Mouse (Mus musculus): ENCODE results near the gene Ctsl. TPM values are rescaled to one million over a fixed set of nuclear protein-coding genes. Genes with fewer than 3 reads are reported as not detected.

Ctsl gene
- polyA plus RNA-seq, 1 experiment from 2014 or later: 169 TPM

DNA sequence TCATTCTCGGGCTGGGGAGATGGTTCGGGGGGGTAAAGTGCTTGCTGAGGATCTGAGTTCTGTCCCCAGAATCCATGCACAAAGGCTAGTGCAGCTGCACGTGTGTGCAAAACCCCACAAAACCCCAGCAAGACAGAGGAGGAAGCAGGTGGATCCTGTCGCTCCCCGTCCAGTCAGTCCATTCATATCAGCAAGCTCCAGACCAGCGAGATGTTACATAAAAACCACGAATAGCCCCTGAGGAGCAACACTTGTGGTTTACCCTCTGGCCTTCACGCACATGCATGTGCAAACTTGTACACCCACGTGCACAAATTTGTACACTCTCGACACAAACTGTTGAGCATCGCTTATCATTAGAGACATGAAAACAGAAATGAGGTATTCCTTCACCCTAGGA is 60.8 kb downstream of the Ctsl start:
- H3K4me3 ChIP-seq: no peak overlapping the region
- peaks cover 11% of the 10 kb centered on the region for H3K4me1 ChIP-seq (replicated peaks)
- H3K36me3 ChIP-seq: peaks cover 11% of the 10 kb centered on the region; the same call in 1 of the 2 replicates
- ATAC-seq (ENCODE audit: low read depth): no peak
- WGBS: 79% methylated on average over 11 of the region's 11 CpGs
- H3K27ac ChIP-seq (replicated peaks): no peak overlapping the region
- H3K9me3 ChIP-seq: no peaks in the 10 kb centered on the region
- no peak overlapping the region for H3K9ac ChIP-seq
- H3K4me2 ChIP-seq: no peak overlapping the region
- no peaks in the 10 kb centered on the region for H3K27me3 ChIP-seq

Other genes with a start within 250 kb of the Ctsl start
- 2.5 and 2.6 TPM in 2 replicates for gene Slc35d2, start 241.5 kb downstream of the Ctsl start, polyA plus RNA-seq (2015; fragmentation: Nextera tagmentation; extraction: Ambion mirVana)
- 4.6 and 6.0 TPM in 2 replicates for gene Zfp367, start 217.7 kb downstream of the Ctsl start, polyA plus RNA-seq (2015; fragmentation: Nextera tagmentation; extraction: Ambion mirVana)
- gene Habp4, start 209.1 kb downstream of the Ctsl start, polyA plus RNA-seq (2015; fragmentation: Nextera tagmentation; extraction: Ambion mirVana): 35.0 and 37.3 TPM in 2 replicates
- gene Cdc14b, start 95.6 kb downstream of the Ctsl start, polyA plus RNA-seq (2015; fragmentation: Nextera tagmentation; extraction: Ambion mirVana): 3.4 and 4.6 TPM in 2 replicates
- 17.8 and 20.9 TPM in 2 replicates for gene Aaed1, start 58.2 kb downstream of the Ctsl start, polyA plus RNA-seq (2015; fragmentation: Nextera tagmentation; extraction: Ambion mirVana)
- 16.9 and 20.7 TPM in 2 replicates for gene Cdk20, start 61.4 kb upstream of the Ctsl start, polyA plus RNA-seq (2015; fragmentation: Nextera tagmentation; extraction: Ambion mirVana)
- gene Fam240b, start 126.9 kb upstream of the Ctsl start, polyA plus RNA-seq (2015; fragmentation: Nextera tagmentation; extraction: Ambion mirVana): not detected in 2 replicates

Data from neural tube, embryonic 13.5 days (tissue).